Mouse (Mus musculus) heart, postnatal 0 days (tissue): ENCODE results near the gene Pde3a.

Source experiments
- CTCF ChIP-seq: IDR thresholded peaks from 2 replicates; pipeline ENCODE4 v1.5.1; 2016; ENCODE audit warnings: antibody characterized with exemption, control low read depth, low read depth
- EP300 ChIP-seq: IDR thresholded peaks from 2 replicates; pipeline ENCODE4 v1.6.1; 2016; ENCODE audit warnings: antibody characterized with exemption, low read depth

DNA sequence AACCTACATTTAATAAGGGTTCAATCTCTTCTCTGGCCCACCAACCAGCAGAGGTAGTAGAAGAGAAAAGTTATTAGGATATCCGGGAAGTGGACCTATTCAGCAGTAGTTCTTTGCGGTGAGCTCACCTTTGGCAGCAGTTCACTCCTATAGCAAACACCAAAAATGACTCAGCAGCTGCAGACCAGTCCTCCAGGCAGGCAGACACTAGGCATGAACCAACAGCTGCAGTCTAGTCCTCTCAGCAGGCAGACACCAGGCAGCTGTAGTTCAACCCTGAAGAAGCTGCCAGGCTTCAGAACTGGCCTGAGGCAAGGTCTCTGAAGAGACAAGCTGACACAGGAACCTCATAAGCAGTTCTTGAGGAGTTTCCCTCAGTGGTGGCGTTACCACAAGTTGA is 207.5 kb downstream of the Pde3a start:
- TF ChIP-seq EP300 (no peak), CTCF (no peak)
